Mouse (Mus musculus) common myeloid progenitor, adult 5-6 weeks (primary cell): ENCODE results near the gene Mapkap1. TPM values are rescaled to one million over a fixed set of nuclear protein-coding genes. Genes with fewer than 3 reads are reported as not detected.

Experiments used
- ATAC-seq: replicated peaks from 2 replicates; pipeline ENCODE4 v1.8.0; 2016; ENCODE audit warnings: low read depth, mild to moderate bottlenecking, moderate TSS enrichment, inconsistent platforms; ENCODE audit not compliant: poor library complexity, severe bottlenecking
- total RNA-seq: library from RNA; stranded (forward); fragments of 200-1000, 187-1606 nt; gene quantifications from 2 replicates; pipeline ENCODE4 v1.2.3, GENCODE M21; 2017

Gene Mapkap1
- total RNA-seq, 1 experiment from 2014 or later: 59.7 TPM

- ATAC-seq: no peak
Measured at GRCm38 (mm10) chr2:34566146-34566545, 159.6 kb downstream of the Mapkap1 start.

DNA sequence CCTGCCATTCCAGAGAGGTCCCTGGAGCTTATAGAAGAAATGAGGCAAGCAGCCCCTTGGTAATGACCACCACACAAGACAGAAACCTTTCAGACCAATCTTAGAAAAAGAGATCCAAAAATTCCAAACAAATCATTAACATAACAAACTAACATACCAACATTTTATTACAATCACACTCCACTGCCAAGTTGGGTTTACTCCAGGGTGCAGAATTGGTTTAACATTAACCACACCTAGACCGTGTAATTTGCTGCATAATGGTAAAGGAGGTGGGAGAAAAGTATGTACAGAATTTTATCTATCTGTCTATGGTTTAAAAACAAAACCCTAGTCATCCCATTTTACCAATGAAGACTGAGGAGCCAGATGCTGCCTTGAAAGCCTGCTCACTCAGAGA, 160.0 kb downstream of the Mapkap1 start:
- ATAC-seq: no peak

DNA sequence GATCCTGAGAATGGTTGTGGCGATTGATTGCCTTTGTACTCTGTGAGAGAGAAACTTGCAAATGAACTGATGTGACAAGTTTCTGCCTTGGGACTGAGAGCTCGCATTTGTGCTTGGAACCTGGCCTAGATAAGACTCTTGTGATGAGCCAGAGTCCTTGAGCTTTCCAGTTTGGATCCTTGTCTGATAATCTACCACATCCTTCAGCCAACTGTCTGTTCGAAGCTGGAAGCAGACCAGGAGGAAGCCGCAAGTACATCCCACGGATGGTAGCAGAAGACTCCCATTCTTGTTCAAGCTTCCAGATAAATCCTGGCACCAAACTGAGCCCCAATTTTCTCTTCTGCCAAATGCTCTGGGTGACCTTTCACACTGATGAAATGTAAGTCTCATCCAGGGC, 162.6 kb downstream of the Mapkap1 start:
- no peak for ATAC-seq

GRCm38 (mm10) chr2:34570378-34570777, 163.8 kb downstream of the Mapkap1 start:
- no peak for ATAC-seq

DNA sequence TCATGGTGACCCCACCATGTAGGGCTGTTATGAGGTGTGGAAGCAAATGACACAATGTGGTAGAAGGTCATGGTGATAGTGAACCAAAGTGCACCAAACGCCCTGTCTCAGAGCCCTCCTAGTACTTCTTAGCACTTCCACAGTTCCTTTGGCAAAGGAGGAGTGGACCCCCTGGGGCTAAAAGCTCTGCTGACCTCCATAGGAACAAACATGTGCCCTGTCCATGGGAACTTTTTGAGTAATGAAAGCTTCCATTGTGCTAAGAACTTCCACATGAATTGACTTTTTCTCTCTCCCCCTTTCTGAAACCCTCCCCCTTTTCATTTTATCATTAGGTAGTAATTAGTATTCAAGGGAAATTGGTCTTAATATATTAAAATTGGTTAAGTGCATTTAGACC, 164.5 kb downstream of the Mapkap1 start:
- ATAC-seq: no peak

DNA sequence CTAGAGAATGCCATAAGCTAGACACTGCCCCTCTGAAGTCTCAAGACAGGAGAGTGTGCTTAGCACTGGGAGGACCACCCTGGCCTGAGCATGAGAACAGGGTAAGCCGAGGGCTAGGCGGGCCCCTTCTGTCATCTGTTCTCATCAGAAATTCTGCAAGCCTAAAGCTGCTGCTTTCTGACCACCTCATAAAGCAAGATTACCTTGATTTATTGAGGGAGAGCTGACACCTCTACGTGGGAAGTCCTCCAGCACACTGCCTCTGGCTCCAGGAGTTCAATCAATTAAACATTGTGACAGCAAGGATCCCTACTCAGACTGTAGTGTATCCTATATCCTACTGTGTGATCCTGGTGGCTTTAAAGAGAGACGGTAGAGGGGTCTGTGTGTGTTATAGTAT, 166.5 kb downstream of the Mapkap1 start:
- no peak for ATAC-seq

- ATAC-seq: no peak
Measured at GRCm38 (mm10) chr2:34588546-34588945, 182.0 kb downstream of the Mapkap1 start.

DNA sequence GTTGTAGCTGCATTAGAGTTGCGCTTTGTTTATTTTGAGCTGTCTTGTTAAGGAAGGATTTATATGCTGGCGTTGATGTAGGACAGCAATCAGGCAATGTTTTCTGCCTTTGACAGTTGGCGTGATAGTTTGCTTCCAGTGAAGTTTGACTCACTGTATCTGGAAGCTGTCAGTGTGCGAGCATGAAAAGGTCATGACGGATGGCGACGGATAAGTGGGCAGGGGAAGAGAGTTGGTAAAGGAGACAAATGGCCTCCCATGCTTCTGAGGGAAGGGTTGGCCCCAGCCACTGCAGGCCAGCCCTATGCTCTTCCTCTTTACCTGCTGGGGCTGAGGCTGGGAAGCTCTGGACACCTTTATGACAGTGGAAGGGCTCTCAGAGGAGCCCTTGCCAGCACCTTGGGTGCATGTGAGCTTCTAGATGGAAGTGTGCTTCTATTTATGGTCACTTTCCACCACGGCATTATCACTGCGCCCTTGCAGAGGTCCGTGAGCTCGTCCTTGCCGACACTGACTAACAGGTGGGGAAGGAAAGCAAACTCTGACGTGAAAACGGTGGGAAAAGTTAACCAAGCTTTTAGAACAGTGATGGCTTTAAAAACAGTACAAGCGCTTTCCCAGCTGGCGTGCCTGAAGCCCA, 185.3 kb downstream of the Mapkap1 start:
- ATAC-seq: no peak

DNA sequence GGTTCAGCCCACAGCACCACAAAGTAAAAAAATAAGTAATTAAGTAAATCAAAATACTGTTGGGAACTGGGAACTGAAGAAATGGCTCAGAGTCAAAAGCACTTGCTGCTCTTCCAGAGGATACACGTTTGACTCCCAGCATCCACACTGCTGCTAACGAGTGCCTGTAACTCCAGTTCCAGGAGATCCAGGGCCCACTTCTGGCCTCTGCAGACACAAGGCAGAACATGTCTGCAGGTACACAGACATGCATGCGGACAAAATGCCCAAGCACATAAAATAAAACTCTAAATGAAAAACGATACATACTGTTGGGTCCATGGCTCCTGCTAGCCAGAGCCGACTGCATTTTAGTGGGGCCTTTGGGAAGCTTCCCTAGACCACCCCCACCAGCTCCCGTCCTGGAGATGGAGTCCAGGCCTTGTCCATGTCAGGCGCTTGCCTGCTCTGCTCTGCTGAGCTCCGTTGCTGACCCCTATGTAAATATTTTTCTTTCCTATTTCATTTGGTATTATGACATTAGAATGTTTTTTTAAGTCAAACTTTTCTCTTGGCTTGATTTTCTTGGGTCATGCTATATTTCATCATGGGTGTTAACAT, 185.9 kb downstream of the Mapkap1 start:
- no peak for ATAC-seq

DNA sequence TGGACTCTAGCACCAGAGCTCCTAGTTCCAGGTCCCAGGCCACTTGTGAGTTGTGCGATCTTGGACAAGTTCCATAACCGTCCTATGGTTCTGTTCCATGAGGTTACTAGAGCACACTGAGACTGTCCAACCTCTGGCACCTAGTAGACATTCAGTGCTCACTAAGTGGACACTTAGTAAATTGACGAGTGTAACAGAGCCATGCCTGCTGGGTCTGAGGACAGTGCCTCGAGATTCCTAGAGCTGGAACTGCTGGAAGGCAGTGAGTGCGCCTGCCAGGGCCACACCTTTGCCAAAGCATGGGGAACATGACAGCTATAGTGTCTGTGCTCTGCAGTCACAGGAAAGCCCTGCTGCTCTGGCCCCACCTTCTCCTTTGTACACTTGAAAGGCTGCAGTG, 187.4 kb downstream of the Mapkap1 start:
- no peak for ATAC-seq

DNA sequence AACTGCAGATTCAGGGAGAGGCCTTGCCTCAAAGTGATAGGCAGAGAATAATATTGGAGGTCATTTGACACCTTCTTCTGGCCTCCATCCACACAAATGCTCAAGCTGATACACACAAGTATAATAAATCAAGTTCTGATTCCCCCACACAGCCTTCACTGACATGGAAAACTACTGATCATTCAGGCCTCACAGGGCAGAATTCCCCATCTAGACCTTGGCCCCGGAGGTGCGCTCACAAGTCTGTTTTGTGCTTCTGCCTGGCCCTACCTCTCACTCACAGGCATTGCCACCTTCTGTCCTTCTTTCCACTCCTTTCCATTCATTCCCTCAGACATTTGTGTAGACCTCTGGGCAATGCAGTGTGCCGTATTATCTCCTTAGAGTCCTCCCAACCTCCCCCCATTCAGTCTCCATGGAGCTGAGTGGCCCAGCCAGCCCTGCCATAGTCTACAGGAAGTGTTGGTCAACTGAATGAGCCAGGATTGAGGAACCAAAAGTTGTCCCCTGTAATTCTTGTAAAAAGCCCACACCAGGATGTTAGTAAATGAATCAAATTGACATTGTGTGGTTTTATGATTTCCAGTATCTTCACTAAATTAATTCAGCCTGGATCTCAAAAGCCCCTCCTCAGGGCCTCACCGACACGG, 193.2 kb downstream of the Mapkap1 start:
- ATAC-seq: peak; percentile 97

DNA sequence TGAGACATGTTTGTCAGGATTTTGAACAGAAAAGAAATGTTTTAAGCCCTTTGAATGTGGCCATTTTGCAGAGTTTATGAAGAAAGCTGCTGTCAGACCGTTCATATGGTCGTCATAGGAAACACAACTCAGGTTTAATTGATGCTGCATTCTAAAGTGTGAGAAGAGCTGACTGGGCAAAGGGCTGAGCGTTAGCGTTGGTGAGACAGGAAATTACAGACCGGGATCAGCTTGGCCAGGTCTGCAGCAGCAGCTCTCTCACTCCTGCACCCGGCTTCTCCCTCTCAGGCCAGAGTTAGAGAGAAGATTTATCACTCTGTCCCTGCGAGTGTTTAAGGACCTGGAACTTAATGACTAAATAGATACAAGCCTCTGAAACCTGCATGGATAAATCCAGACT, 194.2 kb downstream of the Mapkap1 start:
- ATAC-seq: no peak

- no peak for ATAC-seq
Measured at GRCm38 (mm10) chr2:34602111-34602541, 195.6 kb downstream of the Mapkap1 start.

- no peak for ATAC-seq
Measured at GRCm38 (mm10) chr2:34602896-34603295, 196.3 kb downstream of the Mapkap1 start.

DNA sequence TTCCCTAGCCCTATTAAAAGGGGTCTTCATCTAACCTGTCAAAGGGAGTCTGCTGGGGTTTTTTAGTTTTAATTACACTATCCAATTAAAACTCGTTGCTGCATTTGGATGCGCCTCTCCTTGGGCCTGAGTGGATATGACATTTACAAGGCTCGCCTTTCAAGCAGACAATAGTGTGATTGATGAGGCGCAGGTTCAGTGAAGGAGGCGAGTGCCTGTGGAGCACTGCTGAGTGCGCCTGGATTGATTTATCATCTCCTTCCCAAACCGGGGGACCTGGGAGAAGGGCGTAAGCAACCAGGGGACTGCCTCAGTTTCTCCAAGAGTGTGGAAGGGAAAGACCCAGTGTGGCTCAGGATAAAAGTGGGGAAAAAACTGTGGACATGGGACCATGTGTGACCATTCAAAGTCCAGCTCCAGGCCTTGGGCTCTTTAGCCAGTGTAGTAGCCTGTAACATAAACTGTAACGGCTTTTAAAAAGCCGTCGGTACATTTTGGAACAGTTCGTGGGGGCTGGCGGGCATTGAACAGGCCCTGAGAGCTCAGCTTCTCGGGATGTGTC, 197.2 kb downstream of the Mapkap1 start:
- ATAC-seq: no peak

- ATAC-seq: no peak
Measured at GRCm38 (mm10) chr2:34605040-34605439, 198.5 kb downstream of the Mapkap1 start.

GRCm38 (mm10) chr2:34608917-34609316, 202.3 kb downstream of the Mapkap1 start:
- no peak for ATAC-seq

DNA sequence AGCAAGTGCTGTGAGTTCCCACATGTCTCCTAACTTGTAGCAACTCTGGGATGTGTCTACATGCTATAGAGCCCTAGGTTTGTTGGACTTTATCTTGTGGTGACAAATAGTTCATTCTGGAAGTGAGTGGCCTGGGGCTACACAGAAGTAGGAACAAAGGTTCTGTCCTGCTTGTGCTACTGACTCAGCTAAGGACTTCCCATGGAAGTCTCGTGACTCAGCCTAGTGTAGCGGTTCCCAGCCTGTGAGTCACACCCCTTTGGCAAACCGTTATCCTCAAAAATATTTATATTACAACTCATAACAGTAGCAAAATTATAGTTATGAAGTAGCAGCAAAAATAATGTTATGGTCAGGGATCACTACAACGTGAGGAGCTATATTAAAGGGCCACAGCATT, 202.9 kb downstream of the Mapkap1 start:
- no peak for ATAC-seq

- no peak for ATAC-seq
Measured at GRCm38 (mm10) chr2:34620778-34621415, 214.3 kb downstream of the Mapkap1 start.

- ATAC-seq: no peak
Measured at GRCm38 (mm10) chr2:34621485-34621884, 214.9 kb downstream of the Mapkap1 start.

GRCm38 (mm10) chr2:34622518-34622917, 215.9 kb downstream of the Mapkap1 start:
- peak; percentile 83 for ATAC-seq
